Comparison of ENCODE assay signal across 8 mouse cellular contexts in genomic region chr7:15967312-15967711, GRCm38 (mm10). TPM values are rescaled to one million over a fixed set of nuclear protein-coding genes. Genes with fewer than 3 reads are reported as not detected.
DNase-seq lines count a peak whose midpoint lies in the region; ATAC-seq and TF ChIP-seq lines count a peak whose summit lies in the region.

Ehd2 (minus strand) TSS chr7:15967567.

- no peaks in the 10 kb centered on the region for H3K27me3 ChIP-seq in forebrain, postnatal 0 days (ENCODE audit: insufficient read depth, low read length)
- H3K27me3 ChIP-seq in hindbrain, embryonic 11.5 days (ENCODE audit: control insufficient read depth, insufficient read depth, low read length), result no peaks in the 10 kb centered on the region
- no peaks in the 10 kb centered on the region for H3K27me3 ChIP-seq in limb, embryonic 11.5 days (ENCODE audit: control insufficient read depth, insufficient read depth, low read length)
- no peaks in the 10 kb centered on the region; the same call in 1 of the 2 replicates for H3K27me3 ChIP-seq in midbrain, embryonic 12.5 days

- H3K4me3 ChIP-seq in layer of hippocampus, adult 2 months, result peak within 1 kb of the TSS; percentile 57
- peak within 1 kb of the TSS; percentile 23 for H3K4me3 ChIP-seq in forebrain, postnatal 0 days (ENCODE audit: low read depth, low read length)
- peak within 1 kb of the TSS; percentile 31 for H3K4me3 ChIP-seq in hindbrain, embryonic 11.5 days (ENCODE audit: low read depth, low read length)
- H3K4me3 ChIP-seq in limb, embryonic 11.5 days (ENCODE audit: low read depth, low read length), result peak within 1 kb of the TSS; percentile 22; the same call in 1 of the 2 replicates
- H3K4me3 ChIP-seq in midbrain, embryonic 12.5 days, result peak within 1 kb of the TSS; percentile 37

- H3K4me1 ChIP-seq in forebrain, postnatal 0 days (ENCODE audit: insufficient read depth), result no peaks in the 10 kb centered on the region
- no peaks in the 10 kb centered on the region; the same call in 1 of the 2 replicates for H3K4me1 ChIP-seq in hindbrain, embryonic 11.5 days (replicated peaks; ENCODE audit: control insufficient read depth, insufficient read depth, low read length)
- 0 out of 2 replicates have a peak, but pooled peaks cover 2% of the 10 kb centered on the region for H3K4me1 ChIP-seq in limb, embryonic 11.5 days (ENCODE audit: control insufficient read depth, insufficient read depth, low read length)
- H3K4me1 ChIP-seq in midbrain, embryonic 12.5 days, result peaks cover 14% of the 10 kb centered on the region; the same call in 1 of the 2 replicates

- peak within 1 kb of the TSS; percentile 10; the same call in 1 of the 2 replicates for H3K9ac ChIP-seq in forebrain, postnatal 0 days
- peak within 1 kb of the TSS; percentile 37; the same call in 1 of the 2 replicates for H3K9ac ChIP-seq in hindbrain, embryonic 11.5 days (ENCODE audit: low read depth, low read length)
- peak within 1 kb of the TSS; percentile 43; the same call in 1 of the 2 replicates for H3K9ac ChIP-seq in limb, embryonic 11.5 days (ENCODE audit: low read length)
- peak within 1 kb of the TSS; percentile 39; the same call in 1 of the 2 replicates for H3K9ac ChIP-seq in midbrain, embryonic 12.5 days (replicated peaks)

- peak; percentile 81 for ATAC-seq in forebrain, postnatal 0 days
- peak; percentile 85 for ATAC-seq in hindbrain, embryonic 11.5 days (ENCODE audit: low FRiP score)
- peak; percentile 79 for ATAC-seq in limb, embryonic 11.5 days (ENCODE audit: insufficient number of reproducible peaks, low FRiP score, low TSS enrichment, low read depth)
- peak; percentile 86 for ATAC-seq in midbrain, embryonic 12.5 days (ENCODE audit: low FRiP score, low read depth)

- H3K9me3 ChIP-seq in forebrain, postnatal 0 days (ENCODE audit: low read length), result no peaks in the 10 kb centered on the region
- no peaks in the 10 kb centered on the region for H3K9me3 ChIP-seq in hindbrain, embryonic 11.5 days (ENCODE audit: control insufficient read depth, low read length)
- H3K9me3 ChIP-seq in limb, embryonic 11.5 days (ENCODE audit: control insufficient read depth, low read length), result 0 out of 2 replicates have a peak, but pooled peaks cover 3% of the 10 kb centered on the region
- no peaks in the 10 kb centered on the region for H3K9me3 ChIP-seq in midbrain, embryonic 12.5 days

- peaks cover 12% of the 10 kb centered on the region for H3K36me3 ChIP-seq in forebrain, postnatal 0 days (ENCODE audit: insufficient read depth)
- H3K36me3 ChIP-seq in hindbrain, embryonic 11.5 days (ENCODE audit: control insufficient read depth, insufficient read depth, low read length), result peaks cover 13% of the 10 kb centered on the region
- H3K36me3 ChIP-seq in limb, embryonic 11.5 days (ENCODE audit: control insufficient read depth, insufficient read depth, low read length), result peaks cover 10% of the 10 kb centered on the region
- H3K36me3 ChIP-seq in midbrain, embryonic 12.5 days, result peaks cover 27% of the 10 kb centered on the region

- DNase-seq in layer of hippocampus, adult 2 months (ENCODE audit: low spot score in 2 of 2), result peak; percentile 53 to 67
- DNase-seq in layer of hippocampus, adult 9-10 months (ENCODE audit: low spot score), result no peak
- peak; percentile 66 for DNase-seq in cerebellum, adult 8-10 months
- peak; percentile 61 for DNase-seq in forebrain, postnatal 0 days
- peak; percentile 87 for DNase-seq in hindbrain, embryonic 11.5 days (ENCODE audit: low spot score)
- DNase-seq in limb, embryonic 11.5 days (ENCODE audit: low spot score), result peak; percentile 73
- peak; percentile 42 to 72 for DNase-seq in spleen, adult 18-20 months

- WGBS in forebrain, postnatal 0 days, result under 1% methylated on average over 22 of the region's 22 CpGs
- 2% methylated on average over 19 of the region's 22 CpGs for WGBS in hindbrain, embryonic 11.5 days
- WGBS in limb, embryonic 11.5 days, result 0% methylated on average over 22 of the region's 22 CpGs
- WGBS in midbrain, embryonic 12.5 days, result under 1% methylated on average over 22 of the region's 22 CpGs

- peak within 1 kb of the TSS; percentile 42 for H3K4me2 ChIP-seq in forebrain, postnatal 0 days (ENCODE audit: low read depth)
- H3K4me2 ChIP-seq in hindbrain, embryonic 11.5 days (replicated peaks; ENCODE audit: low read depth, low read length), result peak within 1 kb of the TSS; percentile 46
- H3K4me2 ChIP-seq in limb, embryonic 11.5 days (ENCODE audit: low read depth, severe bottlenecking), result peak within 1 kb of the TSS; percentile 47
- peak within 1 kb of the TSS; percentile 56 for H3K4me2 ChIP-seq in midbrain, embryonic 12.5 days (replicated peaks)

- H3K27ac ChIP-seq in layer of hippocampus, adult 2 months, result peak within 1 kb of the TSS; percentile 75; the same call in 1 of the 2 replicates
- no peak within 1 kb of the TSS for H3K27ac ChIP-seq in forebrain, postnatal 0 days (ENCODE audit: low read depth, low read length)
- H3K27ac ChIP-seq in hindbrain, embryonic 11.5 days (ENCODE audit: low read depth, low read length), result no peak within 1 kb of the TSS
- H3K27ac ChIP-seq in limb, embryonic 11.5 days (replicated peaks; ENCODE audit: low read depth, low read length), result no peak within 1 kb of the TSS
- H3K27ac ChIP-seq in midbrain, embryonic 12.5 days (replicated peaks), result no peak within 1 kb of the TSS

- TF ChIP-seq CTCF in layer of hippocampus, adult 2 months (conservative IDR thresholded peaks at IDR 0.05), result peak; percentile 91
- peak; percentile 81 for TF ChIP-seq CTCF in forebrain, postnatal 0 days (IDR thresholded peaks at IDR 0.05; ENCODE audit: low read depth)

RNA-seq across cellular contexts. Expression of gene Ehd2, which starts in this region (rescaled TPM):
- total RNA-seq in layer of hippocampus, adult 2 months (2021), result 1 to 10 TPM; 6.7 to 7.3 TPM
- 3.1 and 3.5 TPM in 2 replicates for total RNA-seq in forebrain, postnatal 0 days (2014; rRNA removed)
- polyA plus RNA-seq in forebrain, postnatal 0 days (2015; fragmentation: Nextera tagmentation; extraction: Ambion mirVana), result 4.4 and 5.0 TPM in 2 replicates
- 6.4 and 10.9 TPM in 2 replicates for polyA plus RNA-seq in hindbrain, embryonic 11.5 days (2014; fragmentation: Nextera tagmentation; extraction: Ambion mirVana)
- polyA plus RNA-seq in limb, embryonic 11.5 days (2014; fragmentation: Nextera tagmentation; extraction: Ambion mirVana), result 8.1 and 9.3 TPM in 2 replicates
- 7.0 and 8.5 TPM in 2 replicates for polyA plus RNA-seq in midbrain, embryonic 12.5 days (2016; fragmentation: Nextera tagmentation; extraction: Ambion mirVana)
